Mouse (Mus musculus): ENCODE measurements at regions not wholly inside any gene's neighbourhood (a gene's known extent, or its start where the extent isn't known, plus 50 kb on each side); places are given as distances from the start of the nearest gene placed in this dataset.

- H3K4me2 ChIP-seq (ENCODE audit: insufficient read depth, low read depth, poor library complexity, severe bottlenecking): peak overlapping the region; percentile 71
- H3K4me3 ChIP-seq (replicated peaks in 1 of 3; ENCODE audit: low read depth in 2 of 3, low read length in 2 of 3, poor library complexity in 1 of 3): no peak overlapping the region
- H3K4me1 ChIP-seq (ENCODE audit: control insufficient read depth in 1 of 2, insufficient read depth in 2 of 2): peaks cover 23 to 38% of the 10 kb centered on the region in 2 experiments
- no peak for TF ChIP-seq ZNF384 (IDR thresholded peaks at IDR 0.05; ENCODE audit: low read depth, low read length)
- TF ChIP-seq CHD1 (IDR thresholded peaks at IDR 0.05; ENCODE audit: low read depth, low read length): no peak
- TF ChIP-seq ETS1 (conservative IDR thresholded peaks at IDR 0.05; ENCODE audit: low read depth, low read length): peak; percentile 96
- TF ChIP-seq JUND (conservative IDR thresholded peaks at IDR 0.05; ENCODE audit: low read depth, low read length): peak; percentile 86
- peak; percentile 81 for TF ChIP-seq JUN (IDR thresholded peaks at IDR 0.05; ENCODE audit: insufficient read depth, low read depth, low read length)
- TF ChIP-seq MYC (IDR thresholded peaks at IDR 0.05; ENCODE audit: low read depth, low read length): 0 out of 2 replicates have a peak, but pooled peaks have one; percentile 20
- TF ChIP-seq IRF4 (IDR thresholded peaks at IDR 0.05; ENCODE audit: low read depth, low read length): peak; percentile 94
- peak; percentile 71; the same call in 1 of the 2 replicates for TF ChIP-seq MAFK (IDR thresholded peaks at IDR 0.05; ENCODE audit: insufficient replicate concordance, low read length)
- TF ChIP-seq BHLHE40 (IDR thresholded peaks at IDR 0.05; ENCODE audit: low read depth, low read length): peak; percentile 87
- TF ChIP-seq CHD2 (IDR thresholded peaks at IDR 0.05; ENCODE audit: low read length): no peak
- peak; percentile 85 for TF ChIP-seq MEF2A (IDR thresholded peaks at IDR 0.05; ENCODE audit: borderline replicate concordance, low read depth, low read length)
- TF ChIP-seq PAX5 (IDR thresholded peaks at IDR 0.05; ENCODE audit: low read length): no peak
- TF ChIP-seq TCF12 (IDR thresholded peaks at IDR 0.05; ENCODE audit: low read depth, low read length): peak; percentile 58; the same call in 1 of the 2 replicates
- no peak for TF ChIP-seq MAX (IDR thresholded peaks at IDR 0.05; ENCODE audit: low read length)
- TF ChIP-seq EP300 (IDR thresholded peaks at IDR 0.05; ENCODE audit: low read length): peak; percentile 71
- peak; percentile 82 for DNase-seq (ENCODE audit: extremely low read depth)
- H3K9me3 ChIP-seq (replicated peaks; ENCODE audit: low read length): no peaks in the 10 kb centered on the region
- dilution Hi-C loops (cut with MboI; ENCODE audit: extremely low pct_ligation_motif_present, extremely low pct_unique_long_range_greater_than_20kb, low sequenced_read_pairs) (no loop called here), in situ Hi-C loops (cut with MboI; ENCODE audit: low pct_ligation_motif_present, low pct_unique_long_range_greater_than_20kb, low sequenced_read_pairs) (no loop called here)
- H3K27me3 ChIP-seq (replicated peaks): no peaks in the 10 kb centered on the region
- H3K79me2 ChIP-seq (replicated peaks; ENCODE audit: control insufficient read depth, extremely low read depth, insufficient read depth, poor library complexity, severe bottlenecking): no peaks in the 10 kb centered on the region
- no peak overlapping the region for H3K9ac ChIP-seq (ENCODE audit: insufficient read depth, low read depth)
- H3K27ac ChIP-seq (ENCODE audit: insufficient read depth, low read depth): no peak overlapping the region
- H3K36me3 ChIP-seq (replicated peaks in 1 of 2; ENCODE audit: control insufficient read depth in 1 of 2, insufficient read depth in 1 of 2, low read length in 1 of 2): no peaks in the 10 kb centered on the region
These were observed 342.9 kb upstream of the Adamts16 start for GRCm38 (mm10) chr13:71184500-71184899.

GRCm38 (mm10) chr13:71179083-71179482 is 337.5 kb upstream of the Adamts16 start:
- dilution Hi-C loops (cut with MboI; ENCODE audit: extremely low pct_ligation_motif_present, extremely low pct_unique_long_range_greater_than_20kb, low sequenced_read_pairs): no loop called here
- no peaks in the 10 kb centered on the region for H3K27me3 ChIP-seq (replicated peaks)
- in situ Hi-C loops (cut with MboI; ENCODE audit: low pct_ligation_motif_present, low pct_unique_long_range_greater_than_20kb, low sequenced_read_pairs): no loop called here
- TF ChIP-seq CHD2 (IDR thresholded peaks at IDR 0.05; ENCODE audit: low read length) (no peak), ZMIZ1 (IDR thresholded peaks at IDR 0.05; ENCODE audit: low read depth, low read length) (no peak), MAX (IDR thresholded peaks at IDR 0.05; ENCODE audit: low read length) (peak; percentile 88), USF1 (IDR thresholded peaks at IDR 0.05; ENCODE audit: low read depth, low read length) (peak; percentile 72), USF2 (conservative IDR thresholded peaks at IDR 0.05; ENCODE audit: low read depth, low read length) (peak; percentile 73)
- peaks cover 32 to 53% of the 10 kb centered on the region in 2 experiments for H3K4me1 ChIP-seq (ENCODE audit: control insufficient read depth in 1 of 2, insufficient read depth in 2 of 2)
- H3K4me3 ChIP-seq (replicated peaks in 1 of 3; ENCODE audit: low read depth in 2 of 3, low read length in 2 of 3, poor library complexity in 1 of 3): no peak overlapping the region
- H3K9ac ChIP-seq (ENCODE audit: insufficient read depth, low read depth): no peak overlapping the region
- no peak overlapping the region for H3K27ac ChIP-seq (ENCODE audit: insufficient read depth, low read depth)
- no peaks in the 10 kb centered on the region for H3K79me2 ChIP-seq (replicated peaks; ENCODE audit: control insufficient read depth, extremely low read depth, insufficient read depth, poor library complexity, severe bottlenecking)
- no peak overlapping the region for H3K4me2 ChIP-seq (ENCODE audit: insufficient read depth, low read depth, poor library complexity, severe bottlenecking)
- no peaks in the 10 kb centered on the region for H3K9me3 ChIP-seq (replicated peaks; ENCODE audit: low read length)
- no peak for DNase-seq (ENCODE audit: extremely low read depth)
- no peaks in the 10 kb centered on the region for H3K36me3 ChIP-seq (replicated peaks in 1 of 2; ENCODE audit: control insufficient read depth in 1 of 2, insufficient read depth in 1 of 2, low read length in 1 of 2)

All from CH12.LX (cell line).